Mouse (Mus musculus): ENCODE measurements around the gene Lrpprc. TPM values are rescaled to one million over a fixed set of nuclear protein-coding genes. Genes with fewer than 3 reads are reported as not detected.

Gene Lrpprc
- total and polyA plus RNA-seq, 3 experiments: 54.4 to 73.8 (median 65.9) TPM

DNA sequence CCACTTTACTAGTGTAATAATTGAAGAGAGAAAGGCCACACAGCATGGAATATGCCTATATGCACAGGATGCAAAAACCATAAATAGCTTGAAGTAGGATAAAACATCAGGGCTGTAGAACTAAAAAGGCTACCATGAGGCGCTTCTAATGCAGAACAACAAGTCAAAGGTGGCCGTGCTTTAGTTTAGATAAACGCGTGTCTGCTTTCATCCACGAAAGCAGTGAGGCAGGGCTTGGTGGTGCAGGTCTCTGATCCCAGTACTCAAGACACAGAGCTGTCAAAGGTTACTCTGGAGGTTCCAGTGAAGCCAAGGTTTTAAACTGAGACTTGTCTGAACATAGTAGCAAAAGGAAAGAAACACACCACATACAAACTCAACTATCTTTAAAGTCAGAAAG lies 61.4 kb downstream of the Lrpprc start:
- Histone ChIP-seq H3K27ac (ENCODE audit: insufficient read depth, low read depth) (no peak overlapping the region), H3K4me2 (ENCODE audit: insufficient read depth, low read depth, poor library complexity, severe bottlenecking) (no peak overlapping the region), H3K9ac (ENCODE audit: insufficient read depth, low read depth) (no peak overlapping the region), H3K4me3 (replicated peaks in 1 of 3; ENCODE audit: low read depth in 2 of 3, low read length in 2 of 3, poor library complexity in 1 of 3) (no peak overlapping the region), H3K4me1 (ENCODE audit: control insufficient read depth in 1 of 2, insufficient read depth in 2 of 2) (peaks cover 2 to 23% of the 10 kb centered on the region in 2 experiments; a peak in 3 of 4 replicates), H3K79me2 (replicated peaks; ENCODE audit: control insufficient read depth, extremely low read depth, insufficient read depth, poor library complexity, severe bottlenecking) (no peaks in the 10 kb centered on the region), H3K36me3 (replicated peaks in 1 of 2; ENCODE audit: control insufficient read depth in 1 of 2, insufficient read depth in 1 of 2, low read length in 1 of 2) (peaks cover 31 to 81% of the 10 kb centered on the region in 2 experiments), H3K9me3 (replicated peaks; ENCODE audit: low read length) (no peaks in the 10 kb centered on the region), H3K27me3 (replicated peaks) (no peaks in the 10 kb centered on the region)
- no peak for TF ChIP-seq CHD1 (IDR thresholded peaks at IDR 0.05; ENCODE audit: low read depth, low read length)
- TF ChIP-seq RAD21 (IDR thresholded peaks at IDR 0.05; ENCODE audit: low read depth, low read length): no peak
- no peak for TF ChIP-seq TCF12 (IDR thresholded peaks at IDR 0.05; ENCODE audit: low read depth, low read length)
- TF ChIP-seq USF2 (conservative IDR thresholded peaks at IDR 0.05; ENCODE audit: low read depth, low read length): no peak
- TF ChIP-seq POLR2A (IDR thresholded peaks at IDR 0.05; ENCODE audit: low read depth, low read length): no peak
- no peak for TF ChIP-seq MYC (IDR thresholded peaks at IDR 0.05; ENCODE audit: low read depth, low read length)
- TF ChIP-seq PAX5 (IDR thresholded peaks at IDR 0.05; ENCODE audit: low read length): no peak
- in situ Hi-C loops (cut with MboI; ENCODE audit: low pct_ligation_motif_present, low pct_unique_long_range_greater_than_20kb, low sequenced_read_pairs) (no loop called here), dilution Hi-C loops (cut with MboI; ENCODE audit: extremely low pct_ligation_motif_present, extremely low pct_unique_long_range_greater_than_20kb, low sequenced_read_pairs) (no loop called here)
- no peak for DNase-seq (ENCODE audit: extremely low read depth)

DNA sequence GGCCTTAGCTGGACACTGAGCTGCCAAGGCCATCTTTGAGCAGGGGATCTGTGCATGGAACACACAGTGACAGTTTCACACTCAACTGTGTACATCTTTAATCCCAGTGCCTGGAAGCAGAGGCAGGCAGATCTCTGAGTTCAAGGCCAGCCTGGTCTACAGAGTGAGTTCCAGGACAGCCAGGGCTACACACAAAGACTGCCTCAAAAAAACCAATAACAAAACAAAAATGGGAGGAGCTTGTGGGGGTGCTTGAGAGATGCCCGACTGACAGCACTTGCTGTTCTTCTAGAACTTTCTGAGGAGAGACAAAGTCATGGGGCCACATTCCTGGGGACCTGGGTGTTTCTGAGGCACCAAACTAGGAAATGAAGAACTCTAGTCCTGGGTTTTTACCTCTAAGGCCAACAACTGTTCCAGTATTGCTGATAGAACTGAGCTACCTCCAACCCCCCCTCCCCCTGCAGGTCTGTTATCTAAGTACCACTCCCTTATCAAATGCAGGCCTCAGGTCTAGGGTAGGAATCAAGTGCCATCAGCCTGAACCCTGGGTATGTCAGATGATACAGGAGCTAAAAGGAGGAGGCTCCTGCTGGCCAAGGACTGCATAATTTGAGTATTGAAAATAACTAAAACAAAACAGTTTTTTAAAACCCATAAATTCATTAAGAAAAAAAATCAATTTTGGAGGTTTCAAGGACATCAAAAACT lies 62.2 kb downstream of the Lrpprc start:
- no peak overlapping the region for H3K4me3 ChIP-seq (replicated peaks in 1 of 3; ENCODE audit: low read depth in 2 of 3, low read length in 2 of 3, poor library complexity in 1 of 3)
- H3K36me3 ChIP-seq (replicated peaks in 1 of 2; ENCODE audit: control insufficient read depth in 1 of 2, insufficient read depth in 1 of 2, low read length in 1 of 2): peaks cover 33 to 87% of the 10 kb centered on the region in 2 experiments
- H3K4me1 ChIP-seq (ENCODE audit: control insufficient read depth in 1 of 2, insufficient read depth in 2 of 2): peaks cover 2 to 31% of the 10 kb centered on the region in 2 experiments; a peak in 3 of 4 replicates
- no peak overlapping the region for H3K9ac ChIP-seq (ENCODE audit: insufficient read depth, low read depth)
- no peaks in the 10 kb centered on the region for H3K79me2 ChIP-seq (replicated peaks; ENCODE audit: control insufficient read depth, extremely low read depth, insufficient read depth, poor library complexity, severe bottlenecking)
- no peaks in the 10 kb centered on the region for H3K27me3 ChIP-seq (replicated peaks)
- DNase-seq (ENCODE audit: extremely low read depth): no peak
- in situ Hi-C loops (cut with MboI; ENCODE audit: low pct_ligation_motif_present, low pct_unique_long_range_greater_than_20kb, low sequenced_read_pairs): no loop called here
- dilution Hi-C loops (cut with MboI; ENCODE audit: extremely low pct_ligation_motif_present, extremely low pct_unique_long_range_greater_than_20kb, low sequenced_read_pairs): no loop called here
- no peaks in the 10 kb centered on the region for H3K9me3 ChIP-seq (replicated peaks; ENCODE audit: low read length)
- TF ChIP-seq HCFC1 (IDR thresholded peaks at IDR 0.05; ENCODE audit: low read depth, low read length) (no peak), USF2 (conservative IDR thresholded peaks at IDR 0.05; ENCODE audit: low read depth, low read length) (no peak), NRF1 (IDR thresholded peaks at IDR 0.05; ENCODE audit: low read depth, low read length) (no peak), IRF4 (IDR thresholded peaks at IDR 0.05; ENCODE audit: low read depth, low read length) (no peak), CHD1 (IDR thresholded peaks at IDR 0.05; ENCODE audit: low read depth, low read length) (no peak), MYC (IDR thresholded peaks at IDR 0.05; ENCODE audit: low read depth, low read length) (no peak), ZMIZ1 (IDR thresholded peaks at IDR 0.05; ENCODE audit: low read depth, low read length) (no peak), NELFE (IDR thresholded peaks at IDR 0.05; ENCODE audit: low read depth, low read length) (no peak), RCOR1 (conservative IDR thresholded peaks at IDR 0.05; ENCODE audit: low read depth, low read length) (no peak), USF1 (IDR thresholded peaks at IDR 0.05; ENCODE audit: low read depth, low read length) (no peak), CTCF (conservative IDR thresholded peaks at IDR 0.05 in 1 of 2, IDR thresholded peaks at IDR 0.05 in 1 of 2; ENCODE audit: low read depth in 2 of 2, low read length in 2 of 2) (no peak)
- no peak overlapping the region for H3K4me2 ChIP-seq (ENCODE audit: insufficient read depth, low read depth, poor library complexity, severe bottlenecking)
- H3K27ac ChIP-seq (ENCODE audit: insufficient read depth, low read depth): no peak overlapping the region

Measured in CH12.LX (cell line).